Mouse (Mus musculus): Measurements from ENCODE around the gene Ybx3. TPM values are rescaled to one million over a fixed set of nuclear protein-coding genes. Genes with fewer than 3 reads are reported as not detected.
A peak's percentile ranks its signal among the peaks of the same experiment; 100 is the strongest.

Gene Ybx3
- total RNA-seq, 2 experiments from 2014 or later: 242 to 252 TPM

DNA sequence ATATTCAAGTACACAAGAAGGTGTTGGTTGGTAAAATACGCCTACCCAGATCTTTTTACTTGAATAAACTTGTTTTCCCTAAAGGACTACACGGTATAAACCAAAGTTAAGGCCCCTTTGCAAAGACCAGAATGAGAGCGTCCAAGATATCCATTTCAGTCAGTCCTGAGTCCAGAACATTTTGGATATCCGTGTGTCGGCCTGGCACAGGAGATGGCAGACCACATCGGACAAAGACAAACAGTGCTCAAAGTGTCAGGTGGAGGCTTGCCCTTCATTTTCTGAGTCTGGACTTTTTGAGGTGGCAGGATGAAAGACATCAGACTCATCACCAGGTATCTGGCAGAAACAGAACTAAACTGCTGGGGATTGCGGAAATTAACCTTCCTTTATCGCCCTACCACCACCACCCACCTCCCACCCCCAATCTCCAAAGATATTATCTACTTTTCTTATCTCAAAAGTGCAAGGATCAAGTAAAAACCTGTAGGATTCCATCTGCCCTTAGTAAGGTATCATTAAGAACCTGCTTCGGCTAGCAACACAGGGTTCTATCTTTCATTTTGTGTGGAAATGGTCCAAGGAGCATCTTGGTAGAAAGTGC, 1.8 kb downstream of the Ybx3 start:
- no peak for DNase-seq
- intact Hi-C loops (cut with DNase I): no loop called here

- no peak for DNase-seq
- intact Hi-C loops (cut with DNase I): no loop called here
Observed at GRCm38 (mm10) chr6:131385469-131385868, 2.8 kb downstream of the Ybx3 start.

DNA sequence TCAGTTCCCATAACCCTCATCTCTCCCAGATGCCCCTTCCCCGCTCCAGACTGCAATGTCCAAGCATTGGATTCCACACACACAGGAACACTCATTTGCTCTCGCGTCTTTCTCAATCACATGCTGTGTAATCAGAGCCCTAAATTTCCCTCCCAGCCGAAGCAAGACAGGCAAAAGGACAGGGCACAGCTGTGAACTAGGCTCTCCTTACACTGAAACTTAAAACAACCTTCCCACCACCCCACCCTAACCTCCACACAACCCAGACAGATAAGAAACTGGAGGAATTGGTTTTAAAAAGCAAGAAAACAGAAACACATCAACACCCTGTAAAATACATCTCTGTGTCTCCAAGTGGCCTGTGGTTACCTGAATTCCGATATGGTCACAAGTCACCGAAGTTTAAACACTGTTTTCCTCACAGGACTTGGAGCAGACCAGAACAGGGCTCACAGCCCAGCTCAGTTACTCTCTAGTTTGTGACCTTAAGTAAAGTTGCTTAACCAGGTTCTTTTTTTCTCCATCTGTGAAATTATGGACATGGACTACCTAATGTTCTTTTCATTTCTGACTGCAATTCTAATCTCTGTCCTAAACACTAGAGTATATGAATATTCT, 4.5 kb downstream of the Ybx3 start:
- no peak for DNase-seq
- intact Hi-C loops (cut with DNase I): loop anchor here (2.0 kb wide), 1 partner anchor 91 kb away; the partner anchor contains the start of gene Magohb

DNA sequence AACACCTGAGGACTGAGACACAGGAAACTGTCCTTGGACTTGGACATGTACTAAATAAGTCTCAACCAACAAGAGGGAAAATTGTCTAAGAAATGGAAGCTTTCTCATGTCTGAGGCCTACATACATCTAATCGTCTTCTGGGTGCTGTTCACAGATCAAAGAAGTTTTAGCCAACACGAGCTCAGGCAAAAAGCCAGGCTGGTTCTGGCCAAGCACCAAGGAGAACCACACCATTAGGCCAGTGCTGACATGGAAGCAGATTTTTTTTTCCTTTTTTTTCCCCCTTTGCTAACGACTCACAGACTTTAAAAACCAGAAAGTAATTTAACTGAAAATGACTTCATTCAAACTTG, 5.3 kb downstream of the Ybx3 start:
- intact Hi-C loops (cut with DNase I): loop anchor here (2.0 kb wide), 1 partner anchor 90 kb away; the partner anchor contains the start of gene Magohb
- peak in 1 of 2 experiments; percentile 38 for DNase-seq

DNA sequence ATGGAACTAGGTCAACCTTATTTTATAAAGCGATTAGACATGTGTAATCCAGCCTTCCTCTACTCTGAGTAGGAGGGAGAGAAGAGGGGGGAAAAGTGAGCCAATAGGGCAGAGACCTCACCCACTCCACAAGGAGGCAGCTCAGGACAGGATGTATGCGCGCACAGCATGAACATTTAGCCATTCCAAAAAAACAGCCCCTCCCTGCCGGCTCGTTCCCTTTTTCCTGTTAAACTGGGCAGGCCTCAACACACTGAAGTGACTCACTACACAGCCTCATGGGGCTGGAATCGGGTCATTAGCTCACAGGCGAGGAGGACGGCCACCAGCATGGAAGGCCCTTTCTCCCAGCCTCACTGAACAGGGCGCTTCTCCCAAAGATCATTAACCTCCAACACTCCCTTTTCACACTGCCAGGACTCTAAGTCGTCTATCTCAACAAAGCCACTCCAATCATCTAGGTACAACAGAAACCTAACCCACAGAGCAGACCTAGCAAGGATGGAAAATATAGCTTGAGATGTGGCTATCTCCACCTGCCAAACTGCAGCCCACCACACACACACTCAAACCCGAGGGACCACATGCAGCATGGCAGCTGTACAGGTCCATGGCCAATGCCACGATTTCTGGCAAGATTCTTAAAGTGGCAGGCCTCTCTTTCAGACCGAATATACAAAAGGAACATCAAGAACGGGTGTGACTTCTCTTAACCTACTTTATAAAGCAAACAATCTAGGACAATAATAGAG, 5.9 kb downstream of the Ybx3 start:
- intact Hi-C loops (cut with DNase I): loop anchor here (2.0 kb wide), 1 partner anchor 90 kb away; the partner anchor contains the start of gene Magohb
- peak; percentile 66 to 69 for DNase-seq

GRCm38 (mm10) chr6:131378858-131379428, 9.3 kb downstream of the Ybx3 start:
- intact Hi-C loops (cut with DNase I): no loop called here
- DNase-seq: no peak

GRCm38 (mm10) chr6:131377378-131377777, 10.9 kb downstream of the Ybx3 start:
- no peak for DNase-seq
- intact Hi-C loops (cut with DNase I): no loop called here

DNA sequence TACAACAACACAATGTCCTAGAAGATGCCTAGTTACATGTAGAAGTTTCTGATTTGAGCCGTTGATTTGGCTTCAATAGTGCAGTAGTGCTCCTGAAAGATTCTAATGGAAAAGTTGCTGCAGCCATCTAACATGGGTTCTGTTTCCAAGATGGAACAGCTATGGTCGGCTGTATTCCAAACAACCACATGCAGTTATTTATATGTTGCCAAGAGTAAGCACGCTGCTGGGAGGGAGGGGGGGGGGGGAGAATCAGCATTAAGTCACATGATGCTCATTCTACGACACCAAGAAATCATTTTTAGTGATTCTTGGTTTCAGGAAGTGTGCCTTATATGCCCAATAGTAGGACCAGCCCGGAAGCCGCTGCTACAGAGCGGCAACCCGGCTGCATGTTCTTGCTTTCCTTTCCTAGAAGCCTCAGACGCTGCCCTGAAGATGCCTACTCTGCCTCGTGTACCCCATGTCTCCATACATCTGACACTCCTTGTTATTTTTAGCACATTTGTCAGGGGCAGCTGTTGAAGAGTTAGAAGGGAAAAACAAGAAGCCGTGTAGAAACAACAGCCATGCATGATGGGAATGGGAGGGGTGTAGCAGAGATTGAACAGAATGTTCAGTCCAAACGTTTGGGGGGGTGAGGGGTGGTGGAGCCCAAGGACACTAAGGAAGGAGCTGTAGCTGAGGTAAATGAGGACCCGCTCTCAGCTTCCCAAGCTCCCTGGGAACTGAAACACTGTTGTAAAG, 13.5 kb downstream of the Ybx3 start:
- no peak for DNase-seq
- intact Hi-C loops (cut with DNase I): no loop called here

DNA sequence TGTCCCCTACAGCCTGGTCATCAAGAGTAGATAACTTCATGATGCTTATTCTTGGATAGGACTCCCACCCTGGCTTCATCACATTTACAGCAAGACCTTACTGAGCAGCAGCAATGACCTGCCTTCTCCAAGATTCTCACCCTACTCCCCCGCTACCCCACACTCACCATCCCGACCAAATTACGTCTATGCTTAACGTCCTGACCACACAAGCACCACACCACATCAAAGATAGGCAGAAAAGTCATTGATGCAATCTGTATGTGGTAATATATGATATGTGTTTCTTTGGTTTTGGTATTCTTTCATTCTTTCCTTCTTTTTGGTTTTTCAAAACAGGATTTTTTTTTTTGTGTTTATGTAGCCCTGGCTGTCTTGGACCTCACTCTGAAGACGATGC, 15.1 kb downstream of the Ybx3 start:
- intact Hi-C loops (cut with DNase I): no loop called here

GRCm38 (mm10) chr6:131370767-131371166, 17.5 kb downstream of the Ybx3 start:
- no peak for DNase-seq
- intact Hi-C loops (cut with DNase I): no loop called here

More for the DNA sequence above, 15.1 kb downstream of the Ybx3 start:
- no peak for DNase-seq

DNA sequence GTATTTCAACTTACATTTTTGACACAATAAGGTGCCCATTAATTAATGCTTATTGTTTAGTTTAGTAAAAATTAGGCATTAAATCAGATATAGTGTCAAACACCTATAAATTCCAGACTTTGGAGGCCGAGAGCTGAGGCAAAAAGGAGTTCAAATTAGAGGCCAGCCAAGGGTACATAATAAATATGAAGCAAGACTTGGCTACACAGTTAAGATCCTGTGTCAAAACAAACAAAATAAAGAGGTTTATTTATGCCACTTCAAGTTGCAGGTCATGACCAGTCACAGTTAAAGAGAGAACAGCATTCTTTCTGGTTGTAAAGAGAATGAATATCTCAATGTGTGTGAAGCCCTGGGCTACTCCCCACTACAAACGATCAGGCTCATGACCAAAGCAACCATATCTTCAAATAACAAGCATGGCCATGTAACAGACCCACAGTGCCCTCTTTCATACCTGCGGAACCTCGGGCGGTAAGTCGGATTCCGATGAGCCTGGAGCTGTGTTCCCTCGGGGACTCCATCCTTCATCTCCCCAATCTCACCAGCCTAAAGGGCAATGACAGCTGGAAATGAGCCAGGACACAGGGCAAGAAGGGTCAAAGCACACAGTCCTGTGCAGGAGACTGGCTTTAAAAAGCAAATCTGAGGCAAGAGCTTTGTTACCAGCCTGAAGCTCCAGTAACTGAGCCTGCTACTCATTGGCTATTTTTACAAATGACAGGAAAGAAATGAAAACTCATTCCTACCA, 18.2 kb downstream of the Ybx3 start:
- intact Hi-C loops (cut with DNase I): no loop called here
- DNase-seq: no peak

- intact Hi-C loops (cut with DNase I): loop anchor here (1.0 kb wide), 1 partner anchor 54 kb away; no protein-coding TSS in a partner anchor
- no peak for DNase-seq
Observed at GRCm38 (mm10) chr6:131367101-131367500, 21.2 kb downstream of the Ybx3 start.

GRCm38 (mm10) chr6:131364353-131364752, 23.9 kb downstream of the Ybx3 start:
- intact Hi-C loops (cut with DNase I): no loop called here
- no peak for DNase-seq

DNA sequence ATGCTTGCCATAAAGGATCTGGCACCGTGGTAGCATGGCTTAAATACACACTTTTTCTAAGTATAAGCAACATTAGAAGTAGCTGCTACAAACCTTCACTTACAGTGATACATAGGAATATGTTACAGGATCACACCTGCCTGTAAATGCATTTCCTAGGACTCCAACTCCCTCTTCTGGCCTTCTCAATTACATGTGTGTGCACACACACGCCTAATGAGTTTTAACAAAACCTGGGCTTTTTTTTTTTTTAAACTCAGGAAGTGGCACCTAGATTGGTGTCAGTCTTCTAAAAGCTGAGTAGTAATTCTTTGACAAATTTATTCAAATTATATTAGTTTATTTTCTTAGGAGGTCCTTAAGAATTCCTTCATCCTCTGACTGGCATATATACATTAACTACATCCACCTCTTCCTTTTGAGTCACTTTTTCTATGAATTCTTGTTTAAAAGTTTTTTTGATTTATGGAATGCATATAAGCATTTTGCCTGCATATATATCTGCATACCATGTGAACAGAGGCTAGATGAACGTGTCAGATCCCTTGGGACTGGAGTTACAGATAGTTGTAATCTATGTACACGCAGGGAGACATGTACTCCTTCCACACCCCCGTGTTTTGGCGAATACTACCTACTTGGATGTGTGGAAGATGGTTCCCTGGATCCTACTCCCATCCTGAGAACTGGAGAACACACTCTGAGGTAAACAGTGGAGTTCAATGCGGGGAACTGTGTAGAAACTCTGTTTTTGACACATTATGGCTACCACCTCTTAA, 25.1 kb downstream of the Ybx3 start:
- no peak for DNase-seq
- intact Hi-C loops (cut with DNase I): no loop called here

GRCm38 (mm10) chr6:131360693-131361092, 27.6 kb downstream of the Ybx3 start:
- no peak for DNase-seq
- intact Hi-C loops (cut with DNase I): no loop called here

- intact Hi-C loops (cut with DNase I): no loop called here
- DNase-seq: no peak
Observed at GRCm38 (mm10) chr6:131359543-131359942, 28.7 kb downstream of the Ybx3 start.

- DNase-seq: no peak
- intact Hi-C loops (cut with DNase I): loop anchor here (2.0 kb wide), 1 partner anchor 1780 kb away; no protein-coding TSS in a partner anchor
Observed at GRCm38 (mm10) chr6:131354913-131355312, 33.4 kb downstream of the Ybx3 start.

GRCm38 (mm10) chr6:131353352-131353919, 34.8 kb downstream of the Ybx3 start, which contains the start of gene Styk1:
TSS of gene Styk1 (minus strand) at chr6:131353597.
- DNase-seq: peak; percentile 47 to 65
- intact Hi-C loops (cut with DNase I): no loop called here

GRCm38 (mm10) chr6:131347026-131347425, 41.2 kb downstream of the Ybx3 start:
- DNase-seq: no peak
- intact Hi-C loops (cut with DNase I): no loop called here

Measured in heart, postnatal 36 days (tissue).